Mouse (Mus musculus): Measurements from ENCODE around the gene Tmem175. TPM values are rescaled to one million over a fixed set of nuclear protein-coding genes. Genes with fewer than 3 reads are reported as not detected.
"Not testable (repeated sequence)": the region's sequence is repeated elsewhere in the genome, so short reads cannot be mapped to it uniquely, and the experiment has no call there.

The Tmem175 gene
- polyA plus RNA-seq, 1 experiment from 2014 or later: 27.2 TPM

- DNase-seq (ENCODE audit: low spot score) (no peak), ATAC-seq (ENCODE audit: low FRiP score) (no peak)
- H3K4me2 ChIP-seq (replicated peaks): no peak overlapping the region
- H3K9me3 ChIP-seq (ENCODE audit: control insufficient read depth, low read length): no peaks in the 10 kb centered on the region
- H3K27ac ChIP-seq: no peak overlapping the region
- no peaks in the 10 kb centered on the region for H3K27me3 ChIP-seq (ENCODE audit: control insufficient read depth, insufficient read depth, low read length)
- H3K4me3 ChIP-seq (replicated peaks; ENCODE audit: low read length): no peak overlapping the region
- 0 out of 2 replicates have a peak, but pooled peaks cover 5% of the 10 kb centered on the region for H3K36me3 ChIP-seq (replicated peaks; ENCODE audit: control insufficient read depth, insufficient read depth)
- no peak overlapping the region for H3K9ac ChIP-seq
- peaks cover 9% of the 10 kb centered on the region for H3K4me1 ChIP-seq (replicated peaks; ENCODE audit: control insufficient read depth, insufficient read depth, low read length)
- 90% methylated on average over 4 of the region's 4 CpGs for whole genome bisulfite sequencing
Observed at GRCm38 (mm10) chr5:108633676-108634075, 4.1 kb downstream of the Tmem175 start.

DNA sequence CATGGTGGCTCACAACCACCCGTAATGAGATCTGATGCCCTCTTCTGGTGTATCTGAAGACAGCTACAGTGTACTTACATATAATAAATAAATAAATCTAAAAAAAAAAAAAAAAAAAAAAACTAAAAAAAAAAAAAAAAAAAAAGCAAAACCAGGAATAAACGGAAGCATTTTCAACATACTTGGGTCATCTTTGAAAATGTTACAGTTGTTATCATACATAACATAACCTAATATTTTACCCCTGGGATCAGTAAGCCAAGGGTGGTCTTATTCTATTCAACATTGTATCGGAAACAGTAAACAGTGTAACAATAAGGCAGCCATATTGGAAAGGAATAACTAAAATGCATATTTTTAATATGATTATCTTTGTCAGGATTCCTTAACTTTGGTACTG lies 4.5 kb downstream of the Tmem175 start:
- DNase-seq (ENCODE audit: low spot score); H3K4me3 ChIP-seq (replicated peaks; ENCODE audit: low read length); H3K36me3 ChIP-seq (replicated peaks; ENCODE audit: control insufficient read depth, insufficient read depth); H3K9me3 ChIP-seq (ENCODE audit: control insufficient read depth, low read length); ATAC-seq (ENCODE audit: low FRiP score); H3K4me1 ChIP-seq (replicated peaks; ENCODE audit: control insufficient read depth, insufficient read depth, low read length); H3K27me3 ChIP-seq (ENCODE audit: control insufficient read depth, insufficient read depth, low read length); H3K27ac ChIP-seq; H3K4me2 ChIP-seq (replicated peaks); H3K9ac ChIP-seq: not testable (repeated sequence)
- WGBS: 92% methylated on average over 2 of the region's 3 CpGs

GRCm38 (mm10) chr5:108636172-108636571 lies 6.6 kb downstream of the Tmem175 start:
- 82% methylated on average over 4 of the region's 4 CpGs for WGBS
- Histone ChIP-seq H3K4me2 (replicated peaks) (no peak overlapping the region), H3K9me3 (ENCODE audit: control insufficient read depth, low read length) (no peaks in the 10 kb centered on the region), H3K36me3 (replicated peaks; ENCODE audit: control insufficient read depth, insufficient read depth) (peaks cover 12% of the 10 kb centered on the region; the same call in 1 of the 2 replicates), H3K9ac (no peak overlapping the region), H3K27me3 (ENCODE audit: control insufficient read depth, insufficient read depth, low read length) (no peaks in the 10 kb centered on the region), H3K4me1 (replicated peaks; ENCODE audit: control insufficient read depth, insufficient read depth, low read length) (no peaks in the 10 kb centered on the region), H3K4me3 (replicated peaks; ENCODE audit: low read length) (no peak overlapping the region), H3K27ac (no peak overlapping the region)
- ATAC-seq (ENCODE audit: low FRiP score) (no peak), DNase-seq (ENCODE audit: low spot score) (no peak)

GRCm38 (mm10) chr5:108643674-108644073 lies 14.1 kb downstream of the Tmem175 start:
- Histone ChIP-seq H3K27me3 (ENCODE audit: control insufficient read depth, insufficient read depth, low read length) (no peaks in the 10 kb centered on the region), H3K4me2 (replicated peaks) (no peak overlapping the region), H3K4me1 (replicated peaks; ENCODE audit: control insufficient read depth, insufficient read depth, low read length) (no peaks in the 10 kb centered on the region), H3K27ac (no peak overlapping the region), H3K9ac (no peak overlapping the region), H3K36me3 (replicated peaks; ENCODE audit: control insufficient read depth, insufficient read depth) (peaks cover 71% of the 10 kb centered on the region), H3K9me3 (ENCODE audit: control insufficient read depth, low read length) (no peaks in the 10 kb centered on the region), H3K4me3 (replicated peaks; ENCODE audit: low read length) (no peak overlapping the region)
- DNase-seq (ENCODE audit: low spot score) (no peak), ATAC-seq (ENCODE audit: low FRiP score) (no peak)
- WGBS: 86% methylated on average over 2 of the region's 2 CpGs

DNA sequence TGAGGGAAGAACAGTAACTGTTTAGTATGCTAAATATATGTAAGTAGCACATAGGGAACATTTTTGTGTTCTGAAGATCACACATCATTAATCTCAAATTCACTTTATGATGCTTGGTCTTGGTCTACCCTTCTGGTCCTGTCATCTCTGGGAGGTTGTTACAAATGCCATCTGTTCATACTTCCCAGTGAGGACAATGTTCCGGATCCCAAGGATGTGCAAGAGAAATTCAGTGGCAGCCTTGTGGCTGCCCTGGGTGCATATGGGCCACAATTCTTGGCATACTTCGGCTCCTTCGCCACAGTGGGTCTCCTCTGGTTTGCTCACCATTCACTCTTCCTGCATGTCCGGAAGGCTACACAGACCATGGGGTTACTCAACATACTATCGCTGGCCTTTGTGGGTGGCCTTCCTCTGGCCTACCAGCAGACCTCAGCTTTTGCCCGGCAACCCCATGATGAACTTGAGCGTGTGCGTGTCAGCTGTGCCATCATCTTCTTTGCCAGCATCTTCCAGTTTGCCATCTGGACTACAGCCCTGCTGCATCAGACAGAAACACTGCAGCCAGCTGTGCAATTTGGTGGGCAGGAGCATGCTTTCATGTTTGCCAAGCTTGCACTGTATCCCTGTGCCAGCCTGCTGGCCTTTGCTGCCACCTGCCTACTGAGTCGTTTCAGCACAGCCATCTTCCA lies 16.2 kb downstream of the Tmem175 start:
- 87% methylated on average over 9 of the region's 9 CpGs for WGBS
- Histone ChIP-seq H3K9ac (no peak overlapping the region), H3K27ac (no peak overlapping the region)

DNA sequence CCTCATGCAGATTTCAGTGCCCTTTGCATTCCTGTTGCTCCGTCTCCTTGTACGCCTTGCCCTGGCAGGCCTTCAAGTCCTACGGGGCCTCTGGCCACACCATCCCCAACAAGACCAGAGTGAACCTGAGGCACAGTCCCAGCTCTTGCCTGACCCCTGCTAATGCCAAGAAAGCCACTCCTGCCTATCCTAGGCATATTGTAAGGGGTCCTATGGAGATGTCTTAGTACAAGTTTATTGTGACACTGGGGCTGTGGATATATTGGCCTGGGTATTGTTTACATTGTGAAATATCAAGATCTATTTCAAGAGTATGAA lies 16.7 kb downstream of the Tmem175 start:
- 88% methylated on average over 3 of the region's 3 CpGs for WGBS
- no peak overlapping the region for H3K9ac ChIP-seq
- H3K4me1 ChIP-seq (replicated peaks; ENCODE audit: control insufficient read depth, insufficient read depth, low read length): no peaks in the 10 kb centered on the region
- no peaks in the 10 kb centered on the region for H3K27me3 ChIP-seq (ENCODE audit: control insufficient read depth, insufficient read depth, low read length)
- DNase-seq (ENCODE audit: low spot score): no peak
- no peak overlapping the region for H3K4me3 ChIP-seq (replicated peaks; ENCODE audit: low read length)
- H3K4me2 ChIP-seq (replicated peaks): no peak overlapping the region
- H3K27ac ChIP-seq: no peak overlapping the region
- ATAC-seq (ENCODE audit: low FRiP score): no peak
- H3K36me3 ChIP-seq (replicated peaks; ENCODE audit: control insufficient read depth, insufficient read depth): peaks cover 89% of the 10 kb centered on the region
- H3K9me3 ChIP-seq (ENCODE audit: control insufficient read depth, low read length): no peaks in the 10 kb centered on the region

More for the DNA sequence above, 16.2 kb downstream of the Tmem175 start:
- Histone ChIP-seq H3K4me2 (replicated peaks) (no peak overlapping the region), H3K36me3 (replicated peaks; ENCODE audit: control insufficient read depth, insufficient read depth) (peaks cover 84% of the 10 kb centered on the region), H3K4me3 (replicated peaks; ENCODE audit: low read length) (no peak overlapping the region), H3K4me1 (replicated peaks; ENCODE audit: control insufficient read depth, insufficient read depth, low read length) (no peaks in the 10 kb centered on the region), H3K9me3 (ENCODE audit: control insufficient read depth, low read length) (no peaks in the 10 kb centered on the region), H3K27me3 (ENCODE audit: control insufficient read depth, insufficient read depth, low read length) (no peaks in the 10 kb centered on the region)
- ATAC-seq (ENCODE audit: low FRiP score): peak; percentile 44; the same call in 1 of the 2 replicates
- DNase-seq (ENCODE audit: low spot score): peak; percentile 37

- Histone ChIP-seq H3K36me3 (replicated peaks; ENCODE audit: control insufficient read depth, insufficient read depth) (peaks cover 93% of the 10 kb centered on the region), H3K27ac (no peak overlapping the region), H3K9me3 (ENCODE audit: control insufficient read depth, low read length) (no peaks in the 10 kb centered on the region), H3K27me3 (ENCODE audit: control insufficient read depth, insufficient read depth, low read length) (no peaks in the 10 kb centered on the region), H3K4me3 (replicated peaks; ENCODE audit: low read length) (no peak overlapping the region), H3K4me2 (replicated peaks) (no peak overlapping the region), H3K4me1 (replicated peaks; ENCODE audit: control insufficient read depth, insufficient read depth, low read length) (no peaks in the 10 kb centered on the region), H3K9ac (no peak overlapping the region)
- DNase-seq (ENCODE audit: low spot score) (no peak), ATAC-seq (ENCODE audit: low FRiP score) (no peak)
- WGBS: 90% methylated on average over 2 of the region's 2 CpGs
Observed at GRCm38 (mm10) chr5:108647311-108647710, 17.7 kb downstream of the Tmem175 start.

GRCm38 (mm10) chr5:108647820-108648465 lies 18.4 kb downstream of the Tmem175 start:
- peaks cover 93% of the 10 kb centered on the region for H3K36me3 ChIP-seq (replicated peaks; ENCODE audit: control insufficient read depth, insufficient read depth)
- ATAC-seq (ENCODE audit: low FRiP score): no peak
- H3K9me3 ChIP-seq (ENCODE audit: control insufficient read depth, low read length): no peaks in the 10 kb centered on the region
- DNase-seq (ENCODE audit: low spot score): no peak
- no peak overlapping the region for H3K4me2 ChIP-seq (replicated peaks)
- H3K4me3 ChIP-seq (replicated peaks; ENCODE audit: low read length): no peak overlapping the region
- H3K9ac ChIP-seq: no peak overlapping the region
- WGBS: 90% methylated on average over 2 of the region's 2 CpGs
- no peaks in the 10 kb centered on the region for H3K27me3 ChIP-seq (ENCODE audit: control insufficient read depth, insufficient read depth, low read length)
- H3K27ac ChIP-seq: no peak overlapping the region
- no peaks in the 10 kb centered on the region for H3K4me1 ChIP-seq (replicated peaks; ENCODE audit: control insufficient read depth, insufficient read depth, low read length)

DNA sequence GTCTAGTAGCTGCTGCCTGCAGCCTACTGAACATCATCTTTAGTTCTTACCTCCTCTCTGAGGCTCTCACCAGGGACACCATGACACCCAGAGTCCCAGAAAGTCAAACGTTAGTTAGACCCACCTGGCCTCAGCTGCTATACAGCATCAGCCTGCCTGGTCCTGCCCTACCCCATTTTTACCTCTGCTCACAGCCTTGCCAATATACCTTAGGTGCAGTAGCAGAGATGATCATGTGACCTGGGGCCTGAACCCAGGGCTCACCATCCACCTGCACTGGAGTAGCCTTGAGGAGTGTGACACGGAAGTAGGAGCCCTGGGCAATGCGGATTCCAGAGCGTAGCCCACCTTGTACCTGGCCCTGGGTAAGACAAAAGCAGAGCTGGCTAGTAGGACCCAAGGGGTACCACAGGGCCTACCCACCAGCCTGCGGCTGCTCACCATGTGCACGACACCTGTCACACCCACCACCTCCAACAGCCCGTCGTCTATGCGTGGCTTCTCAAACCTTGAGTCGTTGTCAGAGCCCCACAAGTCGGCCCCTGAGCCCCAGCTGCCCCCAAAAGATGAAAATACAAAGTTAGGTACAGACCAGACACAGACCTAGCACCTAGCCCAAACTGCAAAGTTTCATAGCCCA lies 19.5 kb downstream of the Tmem175 start:
- Histone ChIP-seq H3K4me3 (replicated peaks; ENCODE audit: low read length) (no peak overlapping the region), H3K9ac (no peak overlapping the region), H3K4me2 (replicated peaks) (no peak overlapping the region), H3K4me1 (replicated peaks; ENCODE audit: control insufficient read depth, insufficient read depth, low read length) (no peaks in the 10 kb centered on the region), H3K27me3 (ENCODE audit: control insufficient read depth, insufficient read depth, low read length) (no peaks in the 10 kb centered on the region), H3K36me3 (replicated peaks; ENCODE audit: control insufficient read depth, insufficient read depth) (peaks cover 93% of the 10 kb centered on the region), H3K9me3 (ENCODE audit: control insufficient read depth, low read length) (no peaks in the 10 kb centered on the region), H3K27ac (no peak overlapping the region)
- no peak for DNase-seq (ENCODE audit: low spot score)
- 92% methylated on average over 11 of the region's 11 CpGs for WGBS
- no peak for ATAC-seq (ENCODE audit: low FRiP score)

All from hindbrain, embryonic 14.5 days (tissue).